Mouse (Mus musculus): ENCODE results near the gene Mmd. TPM values are rescaled to one million over a fixed set of nuclear protein-coding genes. Genes with fewer than 3 reads are reported as not detected.

Mmd gene
- total and polyA plus RNA-seq, 2 experiments from 2014 or later: 58.7 to 62.6 TPM

- Histone ChIP-seq H3K27me3 (ENCODE audit: control insufficient read depth, insufficient read depth, low read length) (no peaks in the 10 kb centered on the region), H3K4me1 (ENCODE audit: control insufficient read depth, insufficient read depth) (peaks cover 12% of the 10 kb centered on the region), H3K27ac (ENCODE audit: low read depth) (0 out of 2 replicates have a peak overlapping the region, but pooled peaks have one; percentile 61), H3K9ac (replicated peaks; ENCODE audit: low read depth, low read length) (no peak overlapping the region), H3K4me3 (ENCODE audit: low read depth, low read length) (no peak overlapping the region), H3K4me2 (ENCODE audit: low read depth, low read length) (no peak overlapping the region), H3K9me3 (replicated peaks; ENCODE audit: control insufficient read depth, low read length) (no peaks in the 10 kb centered on the region), H3K36me3 (replicated peaks; ENCODE audit: control insufficient read depth, insufficient read depth, low read length) (no peaks in the 10 kb centered on the region)
- ATAC-seq (ENCODE audit: insufficient read depth, low read depth) (no peak), DNase-seq (ENCODE audit: low spot score) (no peak)
- TF ChIP-seq CTCF (IDR thresholded peaks at IDR 0.05; ENCODE audit: low read depth) (no peak), EP300 (IDR thresholded peaks at IDR 0.05; ENCODE audit: low read depth) (no peak)
- 54% methylated on average over 2 of the region's 2 CpGs for WGBS
These were observed 17.6 kb upstream of the Mmd start for GRCm38 (mm10) chr11:90231631-90232030.

GRCm38 (mm10) chr11:90232685-90233084 lies 16.6 kb upstream of the Mmd start:
- H3K4me2 ChIP-seq (ENCODE audit: low read depth, low read length): no peak overlapping the region
- TF ChIP-seq CTCF (IDR thresholded peaks at IDR 0.05; ENCODE audit: low read depth) (no peak), EP300 (IDR thresholded peaks at IDR 0.05; ENCODE audit: low read depth) (no peak)
- 30% methylated on average over 4 of the region's 4 CpGs for WGBS

GRCm38 (mm10) chr11:90235221-90235620 lies 14.0 kb upstream of the Mmd start:
- ATAC-seq (ENCODE audit: insufficient read depth, low read depth) (no peak), DNase-seq (ENCODE audit: low spot score) (no peak)
- peaks cover 7% of the 10 kb centered on the region for H3K4me1 ChIP-seq (ENCODE audit: control insufficient read depth, insufficient read depth)
- H3K9me3 ChIP-seq (replicated peaks; ENCODE audit: control insufficient read depth, low read length): no peaks in the 10 kb centered on the region
- 81% methylated on average over 5 of the region's 5 CpGs for WGBS
- TF ChIP-seq CTCF (IDR thresholded peaks at IDR 0.05; ENCODE audit: low read depth) (no peak), EP300 (IDR thresholded peaks at IDR 0.05; ENCODE audit: low read depth) (no peak)
- H3K4me2 ChIP-seq (ENCODE audit: low read depth, low read length): no peak overlapping the region
- H3K27ac ChIP-seq (ENCODE audit: low read depth): no peak overlapping the region
- H3K4me3 ChIP-seq (ENCODE audit: low read depth, low read length): no peak overlapping the region
- no peaks in the 10 kb centered on the region for H3K27me3 ChIP-seq (ENCODE audit: control insufficient read depth, insufficient read depth, low read length)
- no peaks in the 10 kb centered on the region for H3K36me3 ChIP-seq (replicated peaks; ENCODE audit: control insufficient read depth, insufficient read depth, low read length)
- no peak overlapping the region for H3K9ac ChIP-seq (replicated peaks; ENCODE audit: low read depth, low read length)

More at GRCm38 (mm10) chr11:90232685-90233084, 16.6 kb upstream of the Mmd start:
- peaks cover 12% of the 10 kb centered on the region for H3K4me1 ChIP-seq (ENCODE audit: control insufficient read depth, insufficient read depth)
- no peaks in the 10 kb centered on the region for H3K36me3 ChIP-seq (replicated peaks; ENCODE audit: control insufficient read depth, insufficient read depth, low read length)
- DNase-seq (ENCODE audit: low spot score) (no peak), ATAC-seq (ENCODE audit: insufficient read depth, low read depth) (no peak)
- no peaks in the 10 kb centered on the region for H3K9me3 ChIP-seq (replicated peaks; ENCODE audit: control insufficient read depth, low read length)
- H3K27me3 ChIP-seq (ENCODE audit: control insufficient read depth, insufficient read depth, low read length): no peaks in the 10 kb centered on the region
- no peak overlapping the region for H3K27ac ChIP-seq (ENCODE audit: low read depth)
- no peak overlapping the region for H3K9ac ChIP-seq (replicated peaks; ENCODE audit: low read depth, low read length)
- no peak overlapping the region for H3K4me3 ChIP-seq (ENCODE audit: low read depth, low read length)

- 72% methylated on average over 5 of the region's 5 CpGs for WGBS
- Histone ChIP-seq H3K9ac (replicated peaks; ENCODE audit: low read depth, low read length) (no peak overlapping the region), H3K4me1 (ENCODE audit: control insufficient read depth, insufficient read depth) (peaks cover 11% of the 10 kb centered on the region), H3K4me2 (ENCODE audit: low read depth, low read length) (no peak overlapping the region), H3K9me3 (replicated peaks; ENCODE audit: control insufficient read depth, low read length) (no peaks in the 10 kb centered on the region), H3K4me3 (ENCODE audit: low read depth, low read length) (no peak overlapping the region), H3K36me3 (replicated peaks; ENCODE audit: control insufficient read depth, insufficient read depth, low read length) (no peaks in the 10 kb centered on the region), H3K27me3 (ENCODE audit: control insufficient read depth, insufficient read depth, low read length) (no peaks in the 10 kb centered on the region), H3K27ac (ENCODE audit: low read depth) (no peak overlapping the region)
- TF ChIP-seq EP300 (IDR thresholded peaks at IDR 0.05; ENCODE audit: low read depth) (no peak), CTCF (IDR thresholded peaks at IDR 0.05; ENCODE audit: low read depth) (no peak)
- DNase-seq (ENCODE audit: low spot score): no peak
- ATAC-seq (ENCODE audit: insufficient read depth, low read depth): no peak
These were observed 11.6 kb upstream of the Mmd start for GRCm38 (mm10) chr11:90237616-90238015.

GRCm38 (mm10) chr11:90238657-90239056 lies 10.6 kb upstream of the Mmd start:
- no peak overlapping the region for H3K27ac ChIP-seq (ENCODE audit: low read depth)
- H3K4me1 ChIP-seq (ENCODE audit: control insufficient read depth, insufficient read depth): peaks cover 11% of the 10 kb centered on the region
- H3K4me3 ChIP-seq (ENCODE audit: low read depth, low read length): no peak overlapping the region
- no peaks in the 10 kb centered on the region for H3K27me3 ChIP-seq (ENCODE audit: control insufficient read depth, insufficient read depth, low read length)
- no peaks in the 10 kb centered on the region for H3K9me3 ChIP-seq (replicated peaks; ENCODE audit: control insufficient read depth, low read length)
- no peaks in the 10 kb centered on the region for H3K36me3 ChIP-seq (replicated peaks; ENCODE audit: control insufficient read depth, insufficient read depth, low read length)
- no peak for ATAC-seq (ENCODE audit: insufficient read depth, low read depth)
- no peak overlapping the region for H3K9ac ChIP-seq (replicated peaks; ENCODE audit: low read depth, low read length)
- WGBS: 44% methylated on average over 2 of the region's 2 CpGs
- no peak for DNase-seq (ENCODE audit: low spot score)
- TF ChIP-seq EP300 (IDR thresholded peaks at IDR 0.05; ENCODE audit: low read depth) (no peak), CTCF (IDR thresholded peaks at IDR 0.05; ENCODE audit: low read depth) (no peak)
- H3K4me2 ChIP-seq (ENCODE audit: low read depth, low read length): no peak overlapping the region

GRCm38 (mm10) chr11:90240652-90241330 lies 8.5 kb upstream of the Mmd start:
- WGBS: 34% methylated on average over 6 of the region's 6 CpGs
- Histone ChIP-seq H3K9ac (replicated peaks; ENCODE audit: low read depth, low read length) (no peak overlapping the region), H3K36me3 (replicated peaks; ENCODE audit: control insufficient read depth, insufficient read depth, low read length) (no peaks in the 10 kb centered on the region), H3K4me3 (ENCODE audit: low read depth, low read length) (no peak overlapping the region), H3K4me1 (ENCODE audit: control insufficient read depth, insufficient read depth) (peaks cover 11% of the 10 kb centered on the region), H3K9me3 (replicated peaks; ENCODE audit: control insufficient read depth, low read length) (no peaks in the 10 kb centered on the region), H3K4me2 (ENCODE audit: low read depth, low read length) (no peak overlapping the region), H3K27ac (ENCODE audit: low read depth) (no peak overlapping the region), H3K27me3 (ENCODE audit: control insufficient read depth, insufficient read depth, low read length) (no peaks in the 10 kb centered on the region)
- ATAC-seq (ENCODE audit: insufficient read depth, low read depth) (no peak), DNase-seq (ENCODE audit: low spot score) (no peak)
- TF ChIP-seq CTCF (IDR thresholded peaks at IDR 0.05; ENCODE audit: low read depth): no peak
